Comparison of ENCODE assay signal across 8 mouse cellular contexts in genomic region chr12:32208951-32209350, GRCm38 (mm10). TPM values are rescaled to one million over a fixed set of nuclear protein-coding genes. Genes with fewer than 3 reads are reported as not detected.
DNase-seq lines count a peak whose midpoint lies in the region; ATAC-seq and TF ChIP-seq lines count a peak whose summit lies in the region.
"Had no signal": no experiment of that assay in that cellular context is flagged by ENCODE, and none has a peak within 500 bp of the region (broad histone marks: within the 10 kb centered on the region; RNA-seq: fewer than 3 reads in every experiment).

No protein-coding gene starts in this region.

- no peak for TF ChIP-seq RAD21 in MEL (IDR thresholded peaks at IDR 0.05; ENCODE audit: low read depth, low read length)

- no peak for TF ChIP-seq EP300 in MEL (IDR thresholded peaks at IDR 0.05; ENCODE audit: low read depth in 1 of 2, low read length in 2 of 2)

- no peak for DNase-seq in kidney, postnatal 14 days
- DNase-seq in MEL (ENCODE audit: low read depth, low spot score) = peak; percentile 70
- DNase-seq in layer of hippocampus, postnatal 25 days (ENCODE audit: extremely low spot score in 1 of 2, low spot score in 1 of 2) = no peak
- no peak for DNase-seq in kidney, adult 8-10 months

- 75% methylated on average over 2 of the region's 2 CpGs for WGBS in kidney, embryonic 16.5 days

- H3K4me1 ChIP-seq in kidney, embryonic 16.5 days (ENCODE audit: insufficient read depth, low read length) = peaks cover 3% of the 10 kb centered on the region; the same call in 1 of the 2 replicates
- peaks cover 5 to 8% of the 10 kb centered on the region in 2 experiments for H3K4me1 ChIP-seq in MEL (ENCODE audit: control insufficient read depth in 1 of 2, insufficient read depth in 2 of 2, low read length in 2 of 2)
- H3K4me1 ChIP-seq in erythroblast, embryonic 14.5 days (ENCODE audit: control insufficient read depth) = peaks cover 25% of the 10 kb centered on the region

- H3K79me2 ChIP-seq in MEL (ENCODE audit: control insufficient read depth, insufficient read depth, low read length, poor library complexity) = no peaks in the 10 kb centered on the region; the same call in 1 of the 2 replicates

- no peak overlapping the region for H3K9ac ChIP-seq in kidney, embryonic 16.5 days (replicated peaks; ENCODE audit: low read length)
- peak overlapping the region; percentile 77 for H3K9ac ChIP-seq in MEL (ENCODE audit: control insufficient read depth, low read depth, low read length, poor library complexity, severe bottlenecking)

- H3K27ac ChIP-seq in kidney, embryonic 16.5 days (ENCODE audit: low read length) = peak overlapping the region; percentile 33; the same call in 1 of the 2 replicates
- H3K27ac ChIP-seq in MEL (ENCODE audit: control insufficient read depth, low read depth, low read length) = peak overlapping the region; percentile 80

- no peak for ATAC-seq in kidney, embryonic 16.5 days (ENCODE audit: low FRiP score, low TSS enrichment)
- peak; percentile 58 for ATAC-seq in megakaryocyte progenitor cell, adult 5-6 weeks (replicated peaks; ENCODE audit: poor library complexity)

- peak overlapping the region; percentile 37; the same call in 1 of the 2 replicates for H3K4me2 ChIP-seq in kidney, embryonic 16.5 days (replicated peaks; ENCODE audit: low read depth, low read length)
- H3K4me2 ChIP-seq: midbrain, embryonic 11.5 days had no signal

- no peak for TF ChIP-seq CTCF in MEL (IDR thresholded peaks at IDR 0.05 in 2 of 3, conservative IDR thresholded peaks at IDR 0.05 in 1 of 3; ENCODE audit: control insufficient read depth in 1 of 3, insufficient read depth in 1 of 3, low read depth in 2 of 3, low read length in 3 of 3, poor library complexity in 1 of 3, severe bottlenecking in 1 of 3)

- TF ChIP-seq POLR2A in MEL (IDR thresholded peaks at IDR 0.05; ENCODE audit: control insufficient read depth in 1 of 2, insufficient read depth in 1 of 2, low read depth in 1 of 2, low read length in 2 of 2, poor library complexity in 1 of 2) = no peak

- H3K9me3 ChIP-seq in kidney, embryonic 16.5 days (ENCODE audit: low read length) = no peaks in the 10 kb centered on the region
- no peaks in the 10 kb centered on the region for H3K9me3 ChIP-seq in MEL (replicated peaks; ENCODE audit: insufficient read depth, low read length)
- no peaks in the 10 kb centered on the region for H3K9me3 ChIP-seq in erythroblast, embryonic 14.5 days (ENCODE audit: control insufficient read depth, low read length)

- H3K36me3 ChIP-seq in kidney, embryonic 16.5 days (ENCODE audit: insufficient read depth, low read length) = no peaks in the 10 kb centered on the region
- H3K36me3 ChIP-seq in MEL (ENCODE audit: control insufficient read depth in 1 of 2, insufficient read depth in 2 of 2, low read length in 2 of 2) = peaks cover 0 to 4% of the 10 kb centered on the region in 2 experiments; a peak in 2 of 4 replicates
- peaks cover 12% of the 10 kb centered on the region for H3K36me3 ChIP-seq in erythroblast, embryonic 14.5 days (ENCODE audit: control insufficient read depth)

- no peaks in the 10 kb centered on the region for H3K27me3 ChIP-seq in kidney, embryonic 16.5 days (ENCODE audit: insufficient read depth, low read length)
- no peaks in the 10 kb centered on the region for H3K27me3 ChIP-seq in MEL (ENCODE audit: control insufficient read depth in 1 of 2, insufficient read depth in 2 of 2, low read length in 2 of 2)
- H3K27me3 ChIP-seq in erythroblast, embryonic 14.5 days (ENCODE audit: control insufficient read depth) = no peaks in the 10 kb centered on the region

- no peak overlapping the region for H3K4me3 ChIP-seq in kidney, embryonic 16.5 days (ENCODE audit: low read length)
- H3K4me3 ChIP-seq in MEL (ENCODE audit: control insufficient read depth in 1 of 2, insufficient read depth in 1 of 2, low read depth in 2 of 2, low read length in 2 of 2) = peak overlapping the region; percentile 75 to 81
- H3K4me3 ChIP-seq in erythroblast, embryonic 14.5 days (replicated peaks) = peak overlapping the region; percentile 72

TF ChIP-seq in MEL, 35 proteins besides CTCF, POLR2A, EP300 and RAD21:
- TF ChIP-seq MAZ (IDR thresholded peaks at IDR 0.05; ENCODE audit: low read depth, low read length) = no peak
- no peak for TF ChIP-seq RCOR1 (IDR thresholded peaks at IDR 0.05; ENCODE audit: low read depth, low read length)
- TF ChIP-seq MAFK (IDR thresholded peaks at IDR 0.05; ENCODE audit: borderline replicate concordance, low read depth, low read length) = no peak
- TF ChIP-seq TCF12 (IDR thresholded peaks at IDR 0.05; ENCODE audit: low read depth, low read length) = no peak
- no peak for TF ChIP-seq CHD2 (IDR thresholded peaks at IDR 0.05; ENCODE audit: low read length)
- no peak for TF ChIP-seq GATA1 (IDR thresholded peaks at IDR 0.05; ENCODE audit: low read depth, low read length)
- TF ChIP-seq TAL1 (IDR thresholded peaks at IDR 0.05; ENCODE audit: low read length) = no peak
- TF ChIP-seq NRF1 (IDR thresholded peaks at IDR 0.05; ENCODE audit: insufficient read depth, low read depth, low read length, poor library complexity, severe bottlenecking) = no peak
- no peak for TF ChIP-seq CHD1 (IDR thresholded peaks at IDR 0.05; ENCODE audit: low read depth, low read length)
- TF ChIP-seq SMC3 (IDR thresholded peaks at IDR 0.05; ENCODE audit: low read depth, low read length) = no peak
- TF ChIP-seq E2F4 (IDR thresholded peaks at IDR 0.05; ENCODE audit: borderline replicate concordance, low read depth, low read length) = no peak
- no peak for TF ChIP-seq ZKSCAN1 (IDR thresholded peaks at IDR 0.05; ENCODE audit: low read depth, low read length)
- TF ChIP-seq UBTF (IDR thresholded peaks at IDR 0.05; ENCODE audit: borderline replicate concordance, insufficient read depth, low read depth, low read length) = no peak
- no peak for TF ChIP-seq ZC3H11A (IDR thresholded peaks at IDR 0.05; ENCODE audit: low read depth, low read length)
- no peak for TF ChIP-seq HCFC1 (IDR thresholded peaks at IDR 0.05; ENCODE audit: low read depth, low read length)
- no peak for TF ChIP-seq ELF1 (IDR thresholded peaks at IDR 0.05; ENCODE audit: low read depth, low read length)

RNA-seq across cellular contexts. Expression of gene Pik3cg, which starts 0.5 kb away (rescaled TPM):
- 2.7 and 2.9 TPM in 2 replicates for polyA plus RNA-seq in kidney, embryonic 16.5 days (2015; fragmentation: Nextera tagmentation; extraction: Ambion mirVana)
- 4.9 and 6.4 TPM in 2 replicates for total RNA-seq in MEL (2012; rRNA removed)
- 1 to 10 TPM in 1 of 2 experiments, not detected in 1; 8.5 TPM for polyA plus RNA-seq in MEL (2012; ENCODE audit: insufficient read depth in 1 of 2, insufficient read length in 2 of 2, low read depth in 1 of 2, low replicate concordance in 2 of 2, missing spikeins in 1 of 2)
- 0.03 TPM in 1 of 2 replicates, not detected in the other for polyA plus RNA-seq in erythroblast, embryonic 14.5 days (2012)
- 84.9 and 91.5 TPM in 2 replicates for total RNA-seq in megakaryocyte progenitor cell, adult 5-6 weeks (2015)
- total RNA-seq in megakaryocyte progenitor cell, adult 5-6 weeks (2017) = 32.5 and 36.9 TPM in 2 replicates
- 1 to 10 TPM; 4.4 to 4.6 TPM for total RNA-seq in layer of hippocampus, postnatal 25 days (2021)
